17 mouse cellular contexts compared by ENCODE assay signal in the genomic region with DNA sequence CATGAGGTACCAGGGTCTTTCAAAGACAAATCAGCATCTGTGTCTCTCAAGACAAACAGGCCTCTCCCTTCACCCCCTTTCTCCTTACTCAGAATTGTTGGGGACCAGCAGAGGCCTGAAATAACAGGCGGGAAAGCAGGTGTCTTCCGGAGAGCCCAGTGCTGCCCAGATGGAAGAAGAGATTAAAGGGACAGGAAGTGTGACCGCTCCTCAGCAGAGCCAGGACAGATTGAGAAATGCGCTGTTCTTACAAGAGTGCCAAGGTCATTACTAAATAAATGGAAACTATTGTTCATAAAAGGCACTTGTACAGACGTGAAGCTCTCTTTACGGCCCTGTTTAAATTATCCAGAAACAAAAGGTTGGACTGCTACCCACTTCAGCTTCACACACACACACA.
DNase-seq lines count a peak whose midpoint lies in the region; ATAC-seq and TF ChIP-seq lines count a peak whose summit lies in the region.
"Had no signal": no experiment of that assay in that cellular context is flagged by ENCODE, and none has a peak within 500 bp of the region (broad histone marks: within the 10 kb centered on the region; RNA-seq: fewer than 3 reads in every experiment).

No protein-coding gene starts in this region.

- H3K27ac ChIP-seq in forebrain, embryonic 14.5 days (ENCODE audit: low read depth, low read length): no peak overlapping the region
- no peak overlapping the region for H3K27ac ChIP-seq in forebrain, embryonic 16.5 days (ENCODE audit: low read length)
- H3K27ac ChIP-seq in lung, embryonic 14.5 days (ENCODE audit: low read depth): peak overlapping the region; percentile 75
- H3K27ac ChIP-seq: embryonic facial prominence, embryonic 12.5 days; forebrain, embryonic 15.5 days; left cerebral cortex, adult 2 months had no signal

- no peak overlapping the region for H3K9ac ChIP-seq in forebrain, embryonic 14.5 days (ENCODE audit: low read length)
- no peak overlapping the region for H3K9ac ChIP-seq in forebrain, embryonic 16.5 days (replicated peaks; ENCODE audit: low read depth, low read length)
- no peak overlapping the region for H3K9ac ChIP-seq in lung, embryonic 14.5 days
- H3K9ac ChIP-seq: embryonic facial prominence, embryonic 12.5 days; forebrain, embryonic 15.5 days had no signal

- WGBS in forebrain, embryonic 14.5 days: 59% methylated on average over 6 of the region's 6 CpGs
- 32% methylated on average over 6 of the region's 6 CpGs for WGBS in forebrain, embryonic 16.5 days
- 25% methylated on average over 6 of the region's 6 CpGs for WGBS in lung, embryonic 14.5 days

- no peak overlapping the region for H3K4me2 ChIP-seq in forebrain, embryonic 14.5 days (ENCODE audit: low read length)
- H3K4me2 ChIP-seq in forebrain, embryonic 16.5 days (ENCODE audit: low read length): no peak overlapping the region
- no peak overlapping the region for H3K4me2 ChIP-seq in lung, embryonic 14.5 days
- H3K4me2 ChIP-seq: embryonic facial prominence, embryonic 12.5 days; forebrain, embryonic 15.5 days had no signal

- no peak for ATAC-seq in forebrain, embryonic 14.5 days
- ATAC-seq in forebrain, embryonic 16.5 days: no peak
- ATAC-seq in lung, embryonic 14.5 days (ENCODE audit: insufficient read depth): peak; percentile 44; the same call in 1 of the 2 replicates
- ATAC-seq in megakaryocyte progenitor cell, adult 5-6 weeks (replicated peaks; ENCODE audit: poor library complexity): peak; percentile 76
- ATAC-seq: forebrain, embryonic 15.5 days had no signal

- TF ChIP-seq CTCF in lung, embryonic 14.5 days (IDR thresholded peaks at IDR 0.05; ENCODE audit: low read depth): no peak

- H3K36me3 ChIP-seq in forebrain, embryonic 14.5 days (ENCODE audit: control insufficient read depth, insufficient read depth, low read length): no peaks in the 10 kb centered on the region
- no peaks in the 10 kb centered on the region for H3K36me3 ChIP-seq in forebrain, embryonic 16.5 days (ENCODE audit: control insufficient read depth, insufficient read depth)
- H3K36me3 ChIP-seq in lung, embryonic 14.5 days (ENCODE audit: insufficient read depth): no peaks in the 10 kb centered on the region
- H3K36me3 ChIP-seq: embryonic facial prominence, embryonic 12.5 days; forebrain, embryonic 15.5 days had no signal

- H3K9me3 ChIP-seq in forebrain, embryonic 14.5 days (replicated peaks; ENCODE audit: control insufficient read depth, low read length): no peaks in the 10 kb centered on the region
- no peaks in the 10 kb centered on the region for H3K9me3 ChIP-seq in forebrain, embryonic 16.5 days (ENCODE audit: control insufficient read depth, low read length)
- no peaks in the 10 kb centered on the region for H3K9me3 ChIP-seq in lung, embryonic 14.5 days (ENCODE audit: low read depth, low read length)
- H3K9me3 ChIP-seq: embryonic facial prominence, embryonic 12.5 days; forebrain, embryonic 15.5 days had no signal

- no peaks in the 10 kb centered on the region for H3K4me1 ChIP-seq in forebrain, embryonic 14.5 days (ENCODE audit: control insufficient read depth, insufficient read depth, low read length)
- H3K4me1 ChIP-seq in forebrain, embryonic 16.5 days (replicated peaks; ENCODE audit: control insufficient read depth, insufficient read depth, low read length): no peaks in the 10 kb centered on the region
- no peaks in the 10 kb centered on the region for H3K4me1 ChIP-seq in lung, embryonic 14.5 days (ENCODE audit: insufficient read depth)
- H3K4me1 ChIP-seq: embryonic facial prominence, embryonic 12.5 days had no signal

- no peak overlapping the region for H3K4me3 ChIP-seq in forebrain, embryonic 14.5 days (ENCODE audit: low read depth, low read length)
- no peak overlapping the region for H3K4me3 ChIP-seq in forebrain, embryonic 16.5 days (replicated peaks; ENCODE audit: low read length)
- no peak overlapping the region for H3K4me3 ChIP-seq in lung, embryonic 14.5 days (ENCODE audit: low read depth, low read length)
- H3K4me3 ChIP-seq: embryonic facial prominence, embryonic 12.5 days; forebrain, embryonic 15.5 days; left cerebral cortex, adult 2 months; myocyte had no signal

- H3K27me3 ChIP-seq in forebrain, embryonic 14.5 days (replicated peaks; ENCODE audit: control insufficient read depth, insufficient read depth, low read length): no peaks in the 10 kb centered on the region
- H3K27me3 ChIP-seq in forebrain, embryonic 16.5 days (replicated peaks; ENCODE audit: control insufficient read depth, insufficient read depth, low read length): no peaks in the 10 kb centered on the region
- no peaks in the 10 kb centered on the region for H3K27me3 ChIP-seq in lung, embryonic 14.5 days (ENCODE audit: insufficient read depth, low read length)
- H3K27me3 ChIP-seq: embryonic facial prominence, embryonic 12.5 days; forebrain, embryonic 15.5 days had no signal

- DNase-seq in forebrain, embryonic 14.5 days (ENCODE audit: low spot score): peak; percentile 19
- DNase-seq in lung, embryonic 14.5 days: peak; percentile 64
- no peak for DNase-seq in lung, postnatal 10 days
- peak; percentile 19 to 36 for DNase-seq in adrenal gland, postnatal 36 days
- no peak for DNase-seq in thymus, adult 18-20 months
- DNase-seq in right cerebral cortex, postnatal 14 days: no peak
- DNase-seq: cerebellum, adult 11 months; heart, postnatal 14 days; liver; right cerebral cortex, adult 18-20 months; thymus, postnatal 4 days had no signal

Comparison
In these comparisons a context has a peak if more than half of its experiments do, and no peak if none do; other contexts are left out.
1. DNase-seq: peak in forebrain, embryonic 14.5 days (single experiment), lung, embryonic 14.5 days (single experiment) and adrenal gland, postnatal 36 days (2 of 2); none in lung, postnatal 10 days (single experiment), thymus, adult 18-20 months (0 of 2) and right cerebral cortex, postnatal 14 days (single experiment).
2. ATAC-seq: peak in lung, embryonic 14.5 days (single experiment) and megakaryocyte progenitor cell, adult 5-6 weeks (single experiment); none in forebrain, embryonic 14.5 days (single experiment) and forebrain, embryonic 16.5 days (single experiment).